Mouse (Mus musculus) kidney, postnatal 4 days (tissue): ENCODE results near the gene Hdac4.

Source experiments
- DNase-seq, 2 experiments: peaks; one replicate each; pipeline ENCODE4 v3.0.0; 2021; ENCODE audit warnings: mixed read lengths in 2 of 2

Gene Hdac4

GRCm38 (mm10) chr1:92129751-92130150 lies 65.7 kb downstream of the Hdac4 start:
- DNase-seq = no peak

GRCm38 (mm10) chr1:92127785-92128184 lies 67.7 kb downstream of the Hdac4 start:
- DNase-seq = no peak

- DNase-seq = no peak
Measured at GRCm38 (mm10) chr1:92127366-92127765, 68.1 kb downstream of the Hdac4 start.

- DNase-seq = no peak
Measured at GRCm38 (mm10) chr1:92124497-92125201, 70.8 kb downstream of the Hdac4 start.

GRCm38 (mm10) chr1:92119303-92119702 lies 76.2 kb downstream of the Hdac4 start:
- DNase-seq = no peak

GRCm38 (mm10) chr1:92117597-92117996 lies 77.9 kb downstream of the Hdac4 start:
- DNase-seq = no peak

GRCm38 (mm10) chr1:92116169-92116568 lies 79.3 kb downstream of the Hdac4 start:
- DNase-seq = no peak

GRCm38 (mm10) chr1:92114091-92114490 lies 81.4 kb downstream of the Hdac4 start:
- no peak for DNase-seq

- peak in 1 of 2 experiments; percentile 19 for DNase-seq
Measured at GRCm38 (mm10) chr1:92113243-92114009, 82.1 kb downstream of the Hdac4 start.

- DNase-seq = no peak
Measured at GRCm38 (mm10) chr1:92112591-92112990, 82.9 kb downstream of the Hdac4 start.

- no peak for DNase-seq
Measured at GRCm38 (mm10) chr1:92111551-92111950, 83.9 kb downstream of the Hdac4 start.

- no peak for DNase-seq
Measured at GRCm38 (mm10) chr1:92111026-92111425, 84.5 kb downstream of the Hdac4 start.

- DNase-seq = no peak
Measured at GRCm38 (mm10) chr1:92109221-92109620, 86.3 kb downstream of the Hdac4 start.

GRCm38 (mm10) chr1:92108556-92108955 lies 86.9 kb downstream of the Hdac4 start:
- DNase-seq = no peak

- DNase-seq = no peak
Measured at GRCm38 (mm10) chr1:92107996-92108395, 87.5 kb downstream of the Hdac4 start.

- no peak for DNase-seq
Measured at GRCm38 (mm10) chr1:92107521-92107920, 88.0 kb downstream of the Hdac4 start.

GRCm38 (mm10) chr1:92106486-92107160 lies 88.9 kb downstream of the Hdac4 start:
- DNase-seq = no peak

GRCm38 (mm10) chr1:92104718-92105117 lies 90.8 kb downstream of the Hdac4 start:
- DNase-seq = no peak

- no peak for DNase-seq
Measured at GRCm38 (mm10) chr1:92103971-92104370, 91.5 kb downstream of the Hdac4 start.

- no peak for DNase-seq
Measured at GRCm38 (mm10) chr1:92103377-92103776, 92.1 kb downstream of the Hdac4 start.

GRCm38 (mm10) chr1:92102825-92103224 lies 92.7 kb downstream of the Hdac4 start:
- no peak for DNase-seq

GRCm38 (mm10) chr1:92100371-92100891 lies 95.1 kb downstream of the Hdac4 start:
- DNase-seq = no peak

- DNase-seq = no peak
Measured at GRCm38 (mm10) chr1:92099964-92100363, 95.5 kb downstream of the Hdac4 start.
